Mouse (Mus musculus): Measurements from ENCODE around the gene Zfp934. TPM values are rescaled to one million over a fixed set of nuclear protein-coding genes. Genes with fewer than 3 reads are reported as not detected.

The Zfp934 gene
- 1 to 10 TPM; 4.5 to 5.1 TPM for total RNA-seq (2023)

GRCm38 (mm10) chr13:62571099-62571498 lies at the start of gene Zfp934:
TSS of gene Zfp934 (minus strand) at chr13:62571199.

GRCm38 (mm10) chr13:62558189-62559110 lies 12.5 kb downstream of the Zfp934 start, which contains the start of gene Zfp935:
TSS of gene Zfp935 (minus strand) at chr13:62558511.

GRCm38 (mm10) chr13:62466424-62467334 lies 104.3 kb downstream of the Zfp934 start, which contains the start of gene Gm49359:
TSS of gene Gm49359 (minus strand) at chr13:62466832.

Other genes with a start within 250 kb of the Zfp934 start
- gene Gm3604, start 188.0 kb downstream of the Zfp934 start, total RNA-seq (2023) = under 1 TPM; 0.93 to 1.00 TPM
- 1 to 10 TPM; 6.3 to 6.8 TPM for gene Gm49359, start 104.4 kb downstream of the Zfp934 start, total RNA-seq (2023)
- 1 to 10 TPM; 2.5 to 4.1 TPM for gene Zfp935, start 12.7 kb downstream of the Zfp934 start, total RNA-seq (2023)
- 1 to 10 TPM; 1.4 to 1.5 TPM for gene 6720489N17Rik, start 53.0 kb upstream of the Zfp934 start, total RNA-seq (2023)
- gene Platr25, start 189.5 kb upstream of the Zfp934 start, total RNA-seq (2023) = 1 to 10 TPM; 6.3 to 8.4 TPM
- gene Gm5141, start 214.6 kb upstream of the Zfp934 start, total RNA-seq (2023) = 1 to 10 TPM; 1.4 to 2.1 TPM

Measured in neutrophil, adult 59 days (primary cell).